Mouse (Mus musculus): Measurements from ENCODE around the gene Daxx. TPM values are rescaled to one million over a fixed set of nuclear protein-coding genes. Genes with fewer than 3 reads are reported as not detected.

Daxx gene
- total and polyA plus RNA-seq, 2 experiments from 2014 or later = 19.3 to 20.0 TPM

- Histone ChIP-seq H3K27me3 (ENCODE audit: control insufficient read depth, insufficient read depth, low read length) (no peaks in the 10 kb centered on the region), H3K36me3 (replicated peaks; ENCODE audit: control insufficient read depth, insufficient read depth, low read length) (peaks cover 55% of the 10 kb centered on the region), H3K9ac (replicated peaks; ENCODE audit: low read depth, low read length) (no peak overlapping the region), H3K9me3 (replicated peaks; ENCODE audit: control insufficient read depth, low read length) (no peaks in the 10 kb centered on the region), H3K4me1 (ENCODE audit: control insufficient read depth, insufficient read depth) (peaks cover 6% of the 10 kb centered on the region; the same call in 1 of the 2 replicates), H3K4me3 (ENCODE audit: low read depth, low read length) (no peak overlapping the region), H3K4me2 (ENCODE audit: low read depth, low read length) (no peak overlapping the region), H3K27ac (ENCODE audit: low read depth) (no peak overlapping the region)
- WGBS = 94% methylated on average over 15 of the region's 15 CpGs
- ATAC-seq (ENCODE audit: insufficient read depth, low read depth) (no peak), DNase-seq (ENCODE audit: low spot score) (no peak)
- TF ChIP-seq EP300 (IDR thresholded peaks at IDR 0.05; ENCODE audit: low read depth) (no peak), CTCF (IDR thresholded peaks at IDR 0.05; ENCODE audit: low read depth) (no peak)
Observed at GRCm38 (mm10) chr17:33932970-33933369, 23.8 kb downstream of the Daxx start.

- no peak overlapping the region for H3K4me2 ChIP-seq (ENCODE audit: low read depth, low read length)
- H3K36me3 ChIP-seq (replicated peaks; ENCODE audit: control insufficient read depth, insufficient read depth, low read length) = peaks cover 55% of the 10 kb centered on the region
- ATAC-seq (ENCODE audit: insufficient read depth, low read depth) (no peak), DNase-seq (ENCODE audit: low spot score) (no peak)
- 83% methylated on average over 21 of the region's 21 CpGs for WGBS
- peaks cover 14% of the 10 kb centered on the region for H3K4me1 ChIP-seq (ENCODE audit: control insufficient read depth, insufficient read depth)
- H3K9ac ChIP-seq (replicated peaks; ENCODE audit: low read depth, low read length) = no peak overlapping the region
- H3K9me3 ChIP-seq (replicated peaks; ENCODE audit: control insufficient read depth, low read length) = no peaks in the 10 kb centered on the region
- no peak for TF ChIP-seq CTCF (IDR thresholded peaks at IDR 0.05; ENCODE audit: low read depth)
- TF ChIP-seq EP300 (IDR thresholded peaks at IDR 0.05; ENCODE audit: low read depth) = no peak
- H3K27me3 ChIP-seq (ENCODE audit: control insufficient read depth, insufficient read depth, low read length) = no peaks in the 10 kb centered on the region
- H3K4me3 ChIP-seq (ENCODE audit: low read depth, low read length) = no peak overlapping the region
- no peak overlapping the region for H3K27ac ChIP-seq (ENCODE audit: low read depth)
Observed at GRCm38 (mm10) chr17:33935422-33936055, 26.3 kb downstream of the Daxx start.

GRCm38 (mm10) chr17:33936993-33937392, 27.8 kb downstream of the Daxx start:
- H3K4me2 ChIP-seq (ENCODE audit: low read depth, low read length) = no peak overlapping the region
- H3K4me1 ChIP-seq (ENCODE audit: control insufficient read depth, insufficient read depth) = peaks cover 13% of the 10 kb centered on the region
- no peak overlapping the region for H3K9ac ChIP-seq (replicated peaks; ENCODE audit: low read depth, low read length)
- no peak for TF ChIP-seq EP300 (IDR thresholded peaks at IDR 0.05; ENCODE audit: low read depth)
- TF ChIP-seq CTCF (IDR thresholded peaks at IDR 0.05; ENCODE audit: low read depth) = no peak
- DNase-seq (ENCODE audit: low spot score) = no peak
- WGBS = 84% methylated on average over 15 of the region's 15 CpGs
- H3K9me3 ChIP-seq (replicated peaks; ENCODE audit: control insufficient read depth, low read length) = no peaks in the 10 kb centered on the region
- no peak overlapping the region for H3K4me3 ChIP-seq (ENCODE audit: low read depth, low read length)
- no peaks in the 10 kb centered on the region for H3K27me3 ChIP-seq (ENCODE audit: control insufficient read depth, insufficient read depth, low read length)
- no peak for ATAC-seq (ENCODE audit: insufficient read depth, low read depth)
- peaks cover 52% of the 10 kb centered on the region for H3K36me3 ChIP-seq (replicated peaks; ENCODE audit: control insufficient read depth, insufficient read depth, low read length)
- no peak overlapping the region for H3K27ac ChIP-seq (ENCODE audit: low read depth)

GRCm38 (mm10) chr17:33938783-33939182, 29.6 kb downstream of the Daxx start:
- WGBS = 70% methylated on average over 11 of the region's 11 CpGs
- Histone ChIP-seq H3K9ac (replicated peaks; ENCODE audit: low read depth, low read length) (no peak overlapping the region), H3K36me3 (replicated peaks; ENCODE audit: control insufficient read depth, insufficient read depth, low read length) (peaks cover 46% of the 10 kb centered on the region), H3K4me2 (ENCODE audit: low read depth, low read length) (no peak overlapping the region), H3K27ac (ENCODE audit: low read depth) (no peak overlapping the region), H3K4me3 (ENCODE audit: low read depth, low read length) (no peak overlapping the region), H3K9me3 (replicated peaks; ENCODE audit: control insufficient read depth, low read length) (no peaks in the 10 kb centered on the region), H3K4me1 (ENCODE audit: control insufficient read depth, insufficient read depth) (peaks cover 13% of the 10 kb centered on the region), H3K27me3 (ENCODE audit: control insufficient read depth, insufficient read depth, low read length) (no peaks in the 10 kb centered on the region)
- TF ChIP-seq CTCF (IDR thresholded peaks at IDR 0.05; ENCODE audit: low read depth) = no peak
- no peak for TF ChIP-seq EP300 (IDR thresholded peaks at IDR 0.05; ENCODE audit: low read depth)
- no peak for ATAC-seq (ENCODE audit: insufficient read depth, low read depth)
- no peak for DNase-seq (ENCODE audit: low spot score)

GRCm38 (mm10) chr17:33940206-33940805, 31.1 kb downstream of the Daxx start, which contains the start of the genes Pfdn6 and Wdr46:
Pfdn6 (minus strand) TSS chr17:33940343.
Wdr46 (plus strand) TSS chr17:33940660.
- H3K4me1 ChIP-seq (ENCODE audit: control insufficient read depth, insufficient read depth) = peaks cover 13% of the 10 kb centered on the region
- H3K27me3 ChIP-seq (ENCODE audit: control insufficient read depth, insufficient read depth, low read length) = no peaks in the 10 kb centered on the region
- DNase-seq (ENCODE audit: low spot score) = peak; percentile 94
- WGBS = under 1% methylated on average over 36 of the region's 36 CpGs
- H3K36me3 ChIP-seq (replicated peaks; ENCODE audit: control insufficient read depth, insufficient read depth, low read length) = peaks cover 45% of the 10 kb centered on the region
- H3K9ac ChIP-seq (replicated peaks; ENCODE audit: low read depth, low read length) = peak within 1 kb of the TSS; percentile 87
- TF ChIP-seq CTCF (IDR thresholded peaks at IDR 0.05; ENCODE audit: low read depth) (no peak), EP300 (IDR thresholded peaks at IDR 0.05; ENCODE audit: low read depth) (peak; percentile 39; the same call in 1 of the 2 replicates)
- peak; percentile 88 for ATAC-seq (ENCODE audit: insufficient read depth, low read depth)
- H3K4me2 ChIP-seq (ENCODE audit: low read depth, low read length) = peak within 1 kb of the TSS; percentile 100
- no peaks in the 10 kb centered on the region for H3K9me3 ChIP-seq (replicated peaks; ENCODE audit: control insufficient read depth, low read length)
- peak within 1 kb of the TSS; percentile 41; the same call in 1 of the 2 replicates for H3K27ac ChIP-seq (ENCODE audit: low read depth)
- H3K4me3 ChIP-seq (ENCODE audit: low read depth, low read length) = peak within 1 kb of the TSS; percentile 77
